Mouse (Mus musculus) MEL (cell line): ENCODE measurements around the gene Gm5741. TPM values are rescaled to one million over a fixed set of nuclear protein-coding genes. Genes with fewer than 3 reads are reported as not detected.

Experiments used
- DNase-seq: peaks from one replicate; pipeline ENCODE4 v3.0.0; 2011; ENCODE audit warnings: low read depth, low spot score
- H3K27ac ChIP-seq: 2 replicates; pipeline ENCODE4 v1.5.1; 2012; ENCODE audit warnings: low read depth, mild to moderate bottlenecking, control low read depth, low read length, moderate library complexity; ENCODE audit not compliant: control insufficient read depth
- H3K27me3 ChIP-seq, 2 experiments: fragments of 150-350 bp in 1 of 2; sonication (generic) in 1 of 2; 2 replicates each; pipeline ENCODE4 v1.6.1; 2012; ENCODE audit warnings: low read length in 2 of 2, mild to moderate bottlenecking in 2 of 2, improper control_type of control experiment in 1 of 2, moderate library complexity in 1 of 2; ENCODE audit not compliant: insufficient read depth in 2 of 2, control insufficient read depth in 1 of 2
- H3K36me3 ChIP-seq, 2 experiments: 2 replicates each; pipeline ENCODE4 v1.6.1; 2012 to 2014; ENCODE audit warnings: low read length in 2 of 2, improper control_type of control experiment in 1 of 2, inconsistent platforms in 1 of 2, mild to moderate bottlenecking in 1 of 2; ENCODE audit not compliant: insufficient read depth in 2 of 2, control insufficient read depth in 1 of 2
- H3K4me1 ChIP-seq, 2 experiments: fragments of 150-350 bp in 1 of 2; sonication (generic) in 1 of 2; 2 replicates each; pipeline ENCODE4 v1.6.1; 2012; ENCODE audit warnings: low read length in 2 of 2, improper control_type of control experiment in 1 of 2, mild to moderate bottlenecking in 1 of 2; ENCODE audit not compliant: insufficient read depth in 2 of 2, control insufficient read depth in 1 of 2
- H3K4me3 ChIP-seq, 2 experiments: fragments of 150-350 bp in 1 of 2; sonication (generic) in 1 of 2; 2 replicates each; pipeline ENCODE4 v1.5.1; 2012; ENCODE audit warnings: low read depth in 2 of 2, low read length in 2 of 2, mild to moderate bottlenecking in 2 of 2, moderate library complexity in 2 of 2, control low read depth in 1 of 2, improper control_type of control experiment in 1 of 2; ENCODE audit not compliant: control insufficient read depth in 1 of 2, insufficient read depth in 1 of 2
- H3K79me2 ChIP-seq: 2 replicates; pipeline ENCODE4 v1.6.1; 2012; ENCODE audit warnings: mild to moderate bottlenecking, low read length, moderate library complexity; ENCODE audit not compliant: control insufficient read depth, poor library complexity, insufficient read depth
- H3K9ac ChIP-seq: 2 replicates; pipeline ENCODE4 v1.6.1; 2012; ENCODE audit warnings: low read depth, mild to moderate bottlenecking, control low read depth, low read length, moderate library complexity; ENCODE audit not compliant: control insufficient read depth, poor library complexity, severe bottlenecking
- H3K9me3 ChIP-seq: fragments of 150-350 bp; sonication (generic); replicated peaks from 2 replicates; pipeline ENCODE4 v1.6.1; 2012; ENCODE audit warnings: mild to moderate bottlenecking, low read length, improper control_type of control experiment, moderate library complexity; ENCODE audit not compliant: insufficient read depth
- CHD1 ChIP-seq: IDR thresholded peaks from 2 replicates; pipeline ENCODE4 v1.6.1; 2012; ENCODE audit warnings: low read depth, mild to moderate bottlenecking, inconsistent platforms, low read length, improper control_type of control experiment
- CHD2 ChIP-seq: IDR thresholded peaks from 2 replicates; pipeline ENCODE4 v1.6.1; 2011; ENCODE audit warnings: low read length, improper control_type of control experiment
- E2F4 ChIP-seq: IDR thresholded peaks from 2 replicates; pipeline ENCODE4 v1.6.1; 2011; ENCODE audit warnings: low read depth, low read length, improper control_type of control experiment, borderline replicate concordance
- EP300 ChIP-seq, 2 experiments: IDR thresholded peaks; 2 replicates each; pipeline ENCODE4 v1.6.1; 2011; ENCODE audit warnings: improper control_type of control experiment in 2 of 2, low read length in 2 of 2, low read depth in 1 of 2, mild to moderate bottlenecking in 1 of 2
- ETS1 ChIP-seq: IDR thresholded peaks from 2 replicates; pipeline ENCODE4 v1.6.1; 2012; ENCODE audit warnings: low read depth, mild to moderate bottlenecking, inconsistent platforms, low read length, improper control_type of control experiment, moderate library complexity
- GATA1 ChIP-seq: IDR thresholded peaks from 2 replicates; pipeline ENCODE4 v1.6.1; 2011; ENCODE audit warnings: low read depth, low read length, improper control_type of control experiment
- JUND ChIP-seq: IDR thresholded peaks from 2 replicates; pipeline ENCODE4 v1.6.1; 2011; ENCODE audit warnings: low read depth, mild to moderate bottlenecking, improper control_type of control experiment, low read length
- MAX ChIP-seq: IDR thresholded peaks from 2 replicates; pipeline ENCODE4 v1.6.1; 2011; ENCODE audit warnings: low read length, improper control_type of control experiment
- MAZ ChIP-seq: IDR thresholded peaks from 2 replicates; pipeline ENCODE4 v1.6.1; 2012; ENCODE audit warnings: low read depth, mild to moderate bottlenecking, inconsistent platforms, low read length, improper control_type of control experiment
- MEF2A ChIP-seq: IDR thresholded peaks from 2 replicates; pipeline ENCODE4 v1.6.1; 2014; ENCODE audit warnings: low read depth, mild to moderate bottlenecking, inconsistent platforms, low read length, improper control_type of control experiment; ENCODE audit not compliant: poor library complexity, insufficient replicate concordance, severe bottlenecking; ENCODE audit errors: extremely low read depth
- MXI1 ChIP-seq: IDR thresholded peaks from 2 replicates; pipeline ENCODE4 v1.6.1; 2011; ENCODE audit warnings: mild to moderate bottlenecking, low read depth, low read length, improper control_type of control experiment
- MYC ChIP-seq: IDR thresholded peaks from 2 replicates; pipeline ENCODE4 v1.6.1; 2011; ENCODE audit warnings: low read depth, mild to moderate bottlenecking, low read length, improper control_type of control experiment, moderate library complexity
- POLR2A ChIP-seq, 2 experiments: IDR thresholded peaks; 2 replicates each; pipeline ENCODE4 v1.6.1; 2011 to 2012; ENCODE audit warnings: low read length in 2 of 2, mild to moderate bottlenecking in 2 of 2, control low read depth in 1 of 2, improper control_type of control experiment in 1 of 2, low read depth in 1 of 2, moderate library complexity in 1 of 2; ENCODE audit not compliant: control insufficient read depth in 1 of 2, insufficient read depth in 1 of 2, poor library complexity in 1 of 2
- SIN3A ChIP-seq: IDR thresholded peaks from 2 replicates; pipeline ENCODE4 v1.6.1; 2012; ENCODE audit warnings: low read length, improper control_type of control experiment, inconsistent platforms
- TCF12 ChIP-seq: IDR thresholded peaks from 2 replicates; pipeline ENCODE4 v1.6.1; 2014; ENCODE audit warnings: low read depth, mild to moderate bottlenecking, inconsistent platforms, low read length, improper control_type of control experiment, moderate library complexity
- UBTF ChIP-seq: IDR thresholded peaks from 2 replicates; pipeline ENCODE4 v1.6.1; 2012; ENCODE audit warnings: low read depth, mild to moderate bottlenecking, inconsistent platforms, low read length, improper control_type of control experiment, moderate library complexity, borderline replicate concordance; ENCODE audit not compliant: insufficient read depth
- ZC3H11A ChIP-seq: IDR thresholded peaks from 2 replicates; pipeline ENCODE4 v1.6.1; 2012; ENCODE audit warnings: low read depth, mild to moderate bottlenecking, inconsistent platforms, low read length, improper control_type of control experiment
- ZMIZ1 ChIP-seq: IDR thresholded peaks from 2 replicates; pipeline ENCODE4 v1.6.1; 2012; ENCODE audit warnings: low read depth, mild to moderate bottlenecking, inconsistent platforms, low read length, improper control_type of control experiment, moderate library complexity
- ZNF384 ChIP-seq: IDR thresholded peaks from 2 replicates; pipeline ENCODE4 v1.6.1; 2012; ENCODE audit warnings: low read depth, mild to moderate bottlenecking, inconsistent platforms, low read length, improper control_type of control experiment
- polyA plus RNA-seq, 2 experiments: library from polyadenylated mRNA; stranded (reverse) in 1 of 2; unstranded in 1 of 2; fragments of >175 nt in 1 of 2; fragments of >200 nt in 1 of 2; gene quantifications; 2 replicates each; pipeline versions ENCODE4 v1.2.1 to v1.2.4; 2012; ENCODE audit warnings: low replicate concordance in 2 of 2, low read depth in 1 of 2; ENCODE audit not compliant: insufficient read length in 2 of 2, insufficient read depth in 1 of 2, missing spikeins in 1 of 2
- total RNA-seq: library from RNA; depleted of rRNA; stranded (reverse); fragments of 300-350 nt; gene quantifications from 2 replicates; pipeline ENCODE4 v1.2.3, GENCODE M21; 2012

Gm5741 gene
- total and polyA plus RNA-seq, 3 experiments = 1.0 TPM; not detected in 2

DNA sequence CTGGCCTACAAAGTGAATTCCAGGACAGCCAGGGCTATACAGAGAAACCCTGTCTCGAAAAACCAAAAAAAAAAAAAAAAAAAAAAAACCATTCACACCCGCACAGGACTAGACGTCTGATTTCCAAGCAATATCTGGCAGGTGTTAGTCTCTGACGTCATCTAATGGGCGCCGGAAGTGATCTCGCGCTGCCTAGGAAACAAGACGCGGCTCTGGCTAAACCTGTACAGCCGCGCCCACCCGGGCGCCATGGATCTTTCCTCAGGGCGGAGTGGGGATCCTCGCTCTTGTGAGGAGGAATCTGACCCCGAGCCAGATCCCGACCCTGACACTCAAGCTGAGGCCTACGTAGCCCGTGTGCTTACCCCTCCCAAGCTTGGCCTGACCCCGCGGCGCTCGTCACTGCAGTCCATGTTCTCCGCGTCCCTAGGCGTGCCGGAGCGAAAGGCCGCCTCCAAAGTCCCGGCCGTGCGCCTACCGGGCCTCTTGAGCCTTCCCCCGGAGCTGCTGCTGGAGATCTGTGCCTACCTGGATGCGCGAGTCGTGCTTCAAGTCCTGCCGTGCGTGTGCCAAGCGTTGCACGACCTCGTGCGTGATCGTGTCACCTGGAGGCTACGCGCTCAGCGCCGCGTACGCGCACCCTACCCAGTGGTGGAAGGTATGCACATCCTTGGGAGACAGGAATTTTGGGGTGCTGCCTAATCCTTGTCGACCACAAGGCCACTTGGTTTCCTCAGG lies 7.7 kb downstream of the Gm5741 start, which contains the start of gene Fbxw9 (continued):
- no peak for TF ChIP-seq UBTF
- TF ChIP-seq CHD2 = no peak
- peak in 1 of 2 experiments; percentile 42; a peak in 1 of 4 replicates for TF ChIP-seq POLR2A (IDR thresholded peaks at IDR 0.05; ENCODE audit: control insufficient read depth in 1 of 2, insufficient read depth in 1 of 2, low read depth in 1 of 2, low read length in 2 of 2, poor library complexity in 1 of 2)
- TF ChIP-seq ZNF384 = 0 out of 2 replicates have a peak, but pooled peaks have one; percentile 50

DNA sequence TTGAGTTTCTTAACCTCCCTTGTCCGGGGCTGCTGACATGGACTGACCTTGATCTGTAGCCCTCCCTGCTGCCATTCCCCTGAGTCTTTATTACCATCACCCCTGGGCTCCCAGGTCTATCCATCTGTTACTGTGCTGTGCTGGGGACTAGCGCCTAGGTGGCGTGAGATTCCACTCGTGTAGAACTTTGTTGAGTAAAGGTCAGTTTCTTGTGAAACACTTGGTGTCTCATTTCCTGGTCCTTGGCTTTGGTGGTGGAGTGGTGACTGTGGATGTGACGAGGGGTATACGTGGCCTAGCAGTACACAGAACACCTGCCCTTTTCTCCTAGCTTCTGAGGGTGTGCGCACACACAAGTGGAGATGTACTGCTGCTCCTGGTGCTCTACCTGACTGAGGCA lies 10.4 kb downstream of the Gm5741 start:
- 0 out of 2 replicates have a peak, but pooled peaks cover 2% of the 10 kb centered on the region for H3K79me2 ChIP-seq
- H3K9me3 ChIP-seq = no peaks in the 10 kb centered on the region
- no peaks in the 10 kb centered on the region for H3K27me3 ChIP-seq
- no peak overlapping the region for H3K9ac ChIP-seq
- DNase-seq = no peak
- no peak overlapping the region for H3K4me3 ChIP-seq
- peaks cover 0 to 3% of the 10 kb centered on the region in 2 experiments; a peak in 2 of 4 replicates for H3K36me3 ChIP-seq
- TF ChIP-seq E2F4 (no peak), ZNF384 (no peak)
- H3K27ac ChIP-seq = no peak overlapping the region
- 0 out of 4 replicates have a peak, but pooled peaks cover 0 to 3% of the 10 kb centered on the region in 2 experiments for H3K4me1 ChIP-seq

DNA sequence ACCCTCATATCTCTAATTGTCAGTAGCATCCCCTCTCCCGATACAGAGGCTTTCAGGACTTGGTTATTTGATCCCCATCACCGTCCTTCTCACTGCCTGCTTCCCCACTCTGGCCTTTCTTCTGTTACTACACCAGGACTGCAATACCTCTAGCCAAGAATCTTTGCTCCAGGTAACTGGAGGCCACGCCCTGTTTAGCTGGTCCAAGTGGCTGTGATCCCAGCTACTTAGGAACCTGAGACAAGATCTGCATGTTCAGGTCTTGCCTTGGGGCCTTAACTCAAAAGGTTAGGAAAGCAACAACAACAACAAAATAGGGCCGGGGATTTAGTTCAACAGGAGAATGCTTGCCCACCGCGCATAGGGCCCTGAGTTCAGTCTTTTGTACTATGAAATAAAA lies 24.2 kb downstream of the Gm5741 start:
- Histone ChIP-seq H3K36me3 (peaks cover 28 to 54% of the 10 kb centered on the region in 2 experiments), H3K9me3 (no peaks in the 10 kb centered on the region), H3K9ac (no peak overlapping the region), H3K27me3 (no peaks in the 10 kb centered on the region)
- DNase-seq = no peak
- TF ChIP-seq MXI1 = no peak
- no peak for TF ChIP-seq CHD2
- TF ChIP-seq E2F4 = no peak
- TF ChIP-seq EP300 (IDR thresholded peaks at IDR 0.05; ENCODE audit: low read depth in 1 of 2, low read length in 2 of 2) = no peak
- TF ChIP-seq GATA1 = no peak
- no peak for TF ChIP-seq MAZ
- TF ChIP-seq SIN3A = no peak
- no peak for TF ChIP-seq JUND
- TF ChIP-seq MYC = no peak
- no peak for TF ChIP-seq MAX
- TF ChIP-seq ETS1 = no peak
- TF ChIP-seq TCF12 = no peak
- no peak for TF ChIP-seq ZC3H11A
- TF ChIP-seq ZMIZ1 = no peak
- no peak for TF ChIP-seq MEF2A
- TF ChIP-seq CHD1 = no peak
- TF ChIP-seq POLR2A (IDR thresholded peaks at IDR 0.05; ENCODE audit: control insufficient read depth in 1 of 2, insufficient read depth in 1 of 2, low read depth in 1 of 2, low read length in 2 of 2, poor library complexity in 1 of 2) = no peak
- TF ChIP-seq, all 39 proteins: peak for 0
- Histone ChIP-seq H3K4me3 (no peak overlapping the region), H3K27ac (no peak overlapping the region), H3K4me1 (peaks cover 3 to 11% of the 10 kb centered on the region in 2 experiments), H3K79me2 (peaks cover 38% of the 10 kb centered on the region)
